8 mouse cellular contexts compared by ENCODE assay signal in genomic region chr11:55096731-55097462, GRCm38 (mm10). TPM values are rescaled to one million over a fixed set of nuclear protein-coding genes. Genes with fewer than 3 reads are reported as not detected.
DNase-seq lines count a peak whose midpoint lies in the region; ATAC-seq lines count a peak whose summit lies in the region.

No protein-coding gene starts in this region.

- H3K4me2 ChIP-seq in neural tube, embryonic 11.5 days (ENCODE audit: low read depth), result peak overlapping the region; percentile 48
- H3K4me2 ChIP-seq in forebrain, embryonic 12.5 days, result peak overlapping the region; percentile 56
- peak overlapping the region; percentile 79 for H3K4me2 ChIP-seq in limb, embryonic 13.5 days (replicated peaks)
- H3K4me2 ChIP-seq in stomach, embryonic 16.5 days (ENCODE audit: low read depth, low read length), result peak overlapping the region; percentile 81

- intact Hi-C loops in gastrocnemius, postnatal 14 days (cut with DNase I; ENCODE audit: low total_unique reads), result no loop called here

- H3K9ac ChIP-seq in neural tube, embryonic 11.5 days (ENCODE audit: low read length), result 0 out of 2 replicates have a peak overlapping the region, but pooled peaks have one; percentile 10
- H3K9ac ChIP-seq in forebrain, embryonic 12.5 days, result no peak overlapping the region
- no peak overlapping the region for H3K9ac ChIP-seq in limb, embryonic 13.5 days
- peak overlapping the region; percentile 66 for H3K9ac ChIP-seq in stomach, embryonic 16.5 days (ENCODE audit: low read length)

- no peaks in the 10 kb centered on the region for H3K9me3 ChIP-seq in neural tube, embryonic 11.5 days (ENCODE audit: control insufficient read depth, low read length)
- no peaks in the 10 kb centered on the region for H3K9me3 ChIP-seq in forebrain, embryonic 12.5 days
- no peaks in the 10 kb centered on the region for H3K9me3 ChIP-seq in limb, embryonic 13.5 days
- H3K9me3 ChIP-seq in stomach, embryonic 16.5 days (replicated peaks; ENCODE audit: control insufficient read depth, low read length), result no peaks in the 10 kb centered on the region

- no peak for ATAC-seq in neural tube, embryonic 11.5 days (ENCODE audit: insufficient read depth, low FRiP score, low TSS enrichment)
- ATAC-seq in forebrain, embryonic 12.5 days (ENCODE audit: low FRiP score), result no peak
- ATAC-seq in limb, embryonic 13.5 days (ENCODE audit: low FRiP score, low read depth), result no peak
- no peak for ATAC-seq in stomach, embryonic 16.5 days (ENCODE audit: insufficient read depth, low FRiP score)

- no peak for DNase-seq in neural tube, embryonic 11.5 days (ENCODE audit: low spot score)
- no peak for DNase-seq in neural tube, embryonic 10.5 days (ENCODE audit: extremely low spot score, low spot score)
- no peak for DNase-seq in gastrocnemius, postnatal 14 days
- DNase-seq in right cerebral cortex, adult 2 months (ENCODE audit: low spot score in 2 of 2), result no peak
- DNase-seq in right cerebral cortex, postnatal 36 days (ENCODE audit: low spot score in 2 of 2), result no peak

- H3K27ac ChIP-seq in neural tube, embryonic 11.5 days (ENCODE audit: low read depth, low read length), result no peak overlapping the region
- H3K27ac ChIP-seq in forebrain, embryonic 12.5 days, result no peak overlapping the region
- peak overlapping the region; percentile 70; the same call in 1 of the 2 replicates for H3K27ac ChIP-seq in limb, embryonic 13.5 days
- H3K27ac ChIP-seq in stomach, embryonic 16.5 days (ENCODE audit: low read length), result peak overlapping the region; percentile 91

- H3K36me3 ChIP-seq in neural tube, embryonic 11.5 days (ENCODE audit: control insufficient read depth, insufficient read depth, low read length), result no peaks in the 10 kb centered on the region
- H3K36me3 ChIP-seq in forebrain, embryonic 12.5 days (replicated peaks), result no peaks in the 10 kb centered on the region
- 0 out of 2 replicates have a peak, but pooled peaks cover 2% of the 10 kb centered on the region for H3K36me3 ChIP-seq in limb, embryonic 13.5 days
- H3K36me3 ChIP-seq in stomach, embryonic 16.5 days (ENCODE audit: control insufficient read depth, insufficient read depth, low read length), result no peaks in the 10 kb centered on the region

- 38% methylated on average over 11 of the region's 11 CpGs for WGBS in neural tube, embryonic 11.5 days
- WGBS in forebrain, embryonic 12.5 days, result 44% methylated on average over 11 of the region's 11 CpGs
- WGBS in limb, embryonic 13.5 days, result 37% methylated on average over 11 of the region's 11 CpGs
- WGBS in stomach, embryonic 16.5 days, result 26% methylated on average over 11 of the region's 11 CpGs

- H3K4me1 ChIP-seq in neural tube, embryonic 11.5 days (ENCODE audit: control insufficient read depth, insufficient read depth, low read length), result 0 out of 2 replicates have a peak, but pooled peaks cover 4% of the 10 kb centered on the region
- peaks cover 18% of the 10 kb centered on the region for H3K4me1 ChIP-seq in forebrain, embryonic 12.5 days
- peaks cover 5% of the 10 kb centered on the region for H3K4me1 ChIP-seq in limb, embryonic 13.5 days
- peaks cover 6% of the 10 kb centered on the region; the same call in 1 of the 2 replicates for H3K4me1 ChIP-seq in stomach, embryonic 16.5 days (ENCODE audit: control insufficient read depth, insufficient read depth, low read length)

- no peaks in the 10 kb centered on the region for H3K27me3 ChIP-seq in neural tube, embryonic 11.5 days (ENCODE audit: control insufficient read depth, insufficient read depth, low read length)
- no peaks in the 10 kb centered on the region for H3K27me3 ChIP-seq in forebrain, embryonic 12.5 days
- H3K27me3 ChIP-seq in limb, embryonic 13.5 days, result no peaks in the 10 kb centered on the region
- no peaks in the 10 kb centered on the region for H3K27me3 ChIP-seq in stomach, embryonic 16.5 days (ENCODE audit: control insufficient read depth, insufficient read depth, low read length)

- H3K4me3 ChIP-seq in neural tube, embryonic 11.5 days (ENCODE audit: low read depth, low read length), result peak overlapping the region; percentile 46; the same call in 1 of the 2 replicates
- peak overlapping the region; percentile 51 for H3K4me3 ChIP-seq in forebrain, embryonic 12.5 days (replicated peaks)
- H3K4me3 ChIP-seq in limb, embryonic 13.5 days, result peak overlapping the region; percentile 61
- H3K4me3 ChIP-seq in stomach, embryonic 16.5 days (replicated peaks; ENCODE audit: low read length), result peak overlapping the region; percentile 48

RNA-seq across cellular contexts. Expression of gene Gm2a, which starts 1.0 kb away (rescaled TPM):
- polyA plus RNA-seq in neural tube, embryonic 11.5 days (2014; fragmentation: Nextera tagmentation; extraction: Ambion mirVana), result 13.6 and 13.8 TPM in 2 replicates
- 10.6 and 11.5 TPM in 2 replicates for polyA plus RNA-seq in forebrain, embryonic 12.5 days (2016; fragmentation: Nextera tagmentation; extraction: Ambion mirVana)
- 17.9 and 18.0 TPM in 2 replicates for polyA plus RNA-seq in limb, embryonic 13.5 days (2015; fragmentation: Nextera tagmentation; extraction: Ambion mirVana)
- polyA plus RNA-seq in stomach, embryonic 16.5 days (2015; fragmentation: Nextera tagmentation; extraction: Ambion mirVana), result 26.5 and 28.8 TPM in 2 replicates
- 1 to 10 TPM; 9.0 to 9.9 TPM for total RNA-seq in gastrocnemius, postnatal 14 days (2021)

RNA-seq across cellular contexts. Expression of gene Ccdc69, which starts 19.0 kb away (rescaled TPM):
- 0.32 and 0.73 TPM in 2 replicates for polyA plus RNA-seq in neural tube, embryonic 11.5 days (2014; fragmentation: Nextera tagmentation; extraction: Ambion mirVana)
- polyA plus RNA-seq in forebrain, embryonic 12.5 days (2016; fragmentation: Nextera tagmentation; extraction: Ambion mirVana), result 0.13 and 0.42 TPM in 2 replicates
- 0.57 and 0.90 TPM in 2 replicates for polyA plus RNA-seq in limb, embryonic 13.5 days (2015; fragmentation: Nextera tagmentation; extraction: Ambion mirVana)
- polyA plus RNA-seq in stomach, embryonic 16.5 days (2015; fragmentation: Nextera tagmentation; extraction: Ambion mirVana), result 3.5 and 3.7 TPM in 2 replicates
- total RNA-seq in gastrocnemius, postnatal 14 days (2021), result 10 to 100 TPM in 1 of 2 experiments, 1 to 10 TPM in 1; 7.8 to 14.0 TPM

RNA-seq across cellular contexts. Expression of gene Slc36a3, which starts 54.6 kb away (rescaled TPM):
- not detected in 2 replicates for polyA plus RNA-seq in neural tube, embryonic 11.5 days (2014; fragmentation: Nextera tagmentation; extraction: Ambion mirVana)
- polyA plus RNA-seq in forebrain, embryonic 12.5 days (2016; fragmentation: Nextera tagmentation; extraction: Ambion mirVana), result not detected in 2 replicates
- not detected in 2 replicates for polyA plus RNA-seq in limb, embryonic 13.5 days (2015; fragmentation: Nextera tagmentation; extraction: Ambion mirVana)
- polyA plus RNA-seq in stomach, embryonic 16.5 days (2015; fragmentation: Nextera tagmentation; extraction: Ambion mirVana), result not detected in 2 replicates
- not detected for total RNA-seq in gastrocnemius, postnatal 14 days (2021)

Comparison
In these comparisons a context has a peak if more than half of its experiments do, and no peak if none do; other contexts are left out.
1. H3K27ac ChIP-seq: peak in limb, embryonic 13.5 days (single experiment) and stomach, embryonic 16.5 days (single experiment); none in neural tube, embryonic 11.5 days (single experiment) and forebrain, embryonic 12.5 days (single experiment).
2. H3K9ac ChIP-seq: peak in neural tube, embryonic 11.5 days (single experiment) and stomach, embryonic 16.5 days (single experiment); none in forebrain, embryonic 12.5 days (single experiment) and limb, embryonic 13.5 days (single experiment).
3. Peak in every context shown above with its lines, with median percentiles within 50 percentile points of each other: H3K4me2 ChIP-seq and H3K4me3 ChIP-seq.